Mouse (Mus musculus): ENCODE results near the gene Rdh5. TPM values are rescaled to one million over a fixed set of nuclear protein-coding genes. Genes with fewer than 3 reads are reported as not detected.

The Rdh5 gene
- 17.8 TPM for polyA plus RNA-seq (2017; shearing (Covaris generic))

DNA sequence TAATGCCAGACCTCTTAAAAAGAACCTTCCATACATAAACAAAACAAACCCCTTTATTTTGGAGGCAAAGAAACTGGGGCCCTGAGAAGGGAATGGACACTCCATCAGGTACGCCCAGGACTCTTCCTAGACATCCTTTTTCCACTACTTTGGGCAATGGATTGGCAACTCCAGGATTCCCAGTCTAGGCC lies at the start of gene Rdh5:
Gene Rdh5, minus strand, starts transcription at position 67 of the 191 bp plus-strand sequence.

DNA sequence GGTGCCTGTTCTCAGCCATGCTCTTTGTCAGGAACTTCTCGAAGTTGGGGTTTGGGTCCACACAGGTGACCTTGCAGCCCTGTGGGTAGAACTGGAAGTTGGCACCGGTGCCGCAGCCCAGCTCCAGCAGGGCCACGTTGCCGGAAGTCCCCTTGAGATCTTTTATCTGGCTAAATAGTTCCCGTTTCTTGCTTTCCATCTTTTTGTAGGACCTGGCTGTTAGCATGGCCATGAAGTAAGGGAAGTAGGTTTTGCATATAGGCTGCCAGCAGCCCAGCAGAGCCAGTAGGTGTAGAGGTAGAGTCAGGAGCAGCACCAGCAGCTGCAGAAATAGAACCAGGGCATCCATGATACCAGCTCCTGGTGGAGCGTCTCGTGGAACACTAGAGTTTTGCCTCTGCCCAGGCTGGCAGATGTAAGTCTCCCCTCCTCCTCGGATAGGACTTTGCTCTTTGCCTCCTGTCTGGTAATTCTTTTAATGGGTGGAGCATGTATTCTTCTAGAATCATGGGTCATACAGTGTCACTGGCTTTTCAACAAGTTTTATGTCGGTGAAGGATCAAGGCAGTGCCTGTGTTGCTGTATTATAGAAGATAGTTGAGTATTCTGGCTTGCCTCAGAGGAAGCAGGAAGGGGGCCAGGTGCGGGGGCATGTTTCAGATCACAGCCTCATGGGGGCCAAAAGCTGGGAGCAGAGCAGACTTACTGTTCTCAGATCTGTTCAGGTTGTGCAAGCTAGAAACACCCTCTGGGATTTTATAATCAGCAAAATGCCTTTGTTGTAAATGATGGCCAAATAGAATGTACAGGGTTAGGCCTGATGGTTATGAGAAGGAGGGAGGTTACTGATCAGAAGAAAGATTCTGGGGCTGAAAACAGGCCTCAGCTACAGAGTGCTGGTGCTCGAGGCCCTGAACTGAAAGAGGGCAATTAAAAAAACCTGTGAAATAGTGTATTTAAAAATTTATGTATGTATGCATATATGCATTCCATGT lies 38.2 kb upstream of the Rdh5 start, which contains the start of gene Mettl7b:
Gene Mettl7b, minus strand, starts transcription at position 399 of the 995 bp plus-strand sequence.

DNA sequence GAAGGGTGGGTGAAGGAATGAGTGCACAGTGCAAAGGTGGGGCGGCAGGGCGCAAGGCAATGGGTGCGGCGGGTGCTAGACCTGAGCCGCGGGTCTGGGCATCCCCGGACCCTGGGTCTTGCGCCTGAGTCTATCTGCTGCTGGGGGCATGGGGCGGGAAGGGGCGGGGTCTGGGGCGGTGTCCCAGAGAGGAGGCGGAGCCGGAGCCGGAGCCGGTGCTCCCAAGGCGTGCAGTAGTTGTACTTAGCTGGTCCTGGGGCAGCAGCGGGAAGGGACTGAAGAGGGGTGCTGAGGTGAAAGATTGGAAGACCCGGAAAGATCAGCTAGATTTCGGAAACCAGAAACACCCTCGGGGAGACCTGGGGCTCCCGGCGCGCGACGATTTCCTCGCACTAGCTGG lies 10.9 kb upstream of the Rdh5 start, which contains the start of gene Itga7:
Gene Itga7, plus strand, starts transcription at position 245 of the 400 bp plus-strand sequence.

DNA sequence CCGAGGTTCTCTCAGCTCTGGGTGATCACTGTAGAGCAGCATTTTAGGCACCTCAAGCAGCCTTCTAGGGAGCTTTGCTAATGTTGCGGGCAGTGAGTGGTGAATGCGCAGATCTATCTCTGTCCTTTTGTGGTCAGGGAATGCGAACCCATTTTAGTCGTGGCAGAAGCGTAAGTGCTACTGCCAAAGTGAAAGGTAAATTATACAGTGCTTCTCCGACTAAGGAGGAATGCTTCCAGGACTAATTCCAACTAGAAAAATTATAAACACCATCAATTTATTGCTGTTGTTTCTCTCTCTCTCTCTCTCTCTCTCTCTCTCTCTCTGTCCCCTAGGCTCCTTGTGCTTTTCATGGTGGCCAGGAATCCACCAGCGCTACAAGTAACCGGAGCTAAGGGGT lies 1.2 kb upstream of the Rdh5 start, which contains the start of gene Bloc1s1:
Gene Bloc1s1, minus strand, starts transcription at position 101 of the 400 bp plus-strand sequence.

DNA sequence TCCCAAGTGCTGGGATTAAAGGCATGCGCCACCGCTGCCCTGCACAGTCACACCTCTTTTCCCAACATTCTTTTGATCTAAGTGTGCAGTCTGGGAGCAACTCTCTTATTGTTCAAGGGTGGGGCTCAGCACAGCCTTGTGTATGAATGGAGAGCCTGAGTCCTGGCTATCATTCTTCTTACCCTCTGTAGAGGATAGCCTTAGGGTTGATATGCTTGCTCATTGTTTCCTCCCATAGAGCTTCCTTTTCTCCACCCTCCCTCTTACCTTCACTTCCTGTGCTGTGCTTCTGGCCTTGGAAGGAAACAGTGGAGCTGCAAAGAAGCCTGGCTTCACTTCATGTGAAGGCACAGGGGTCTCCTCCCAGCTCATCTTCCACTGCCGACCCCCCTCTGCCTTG lies 22.0 kb downstream of the Rdh5 start, which contains the start of gene Cd63:
Gene Cd63, plus strand, starts transcription at position 292 of the 400 bp plus-strand sequence.

DNA sequence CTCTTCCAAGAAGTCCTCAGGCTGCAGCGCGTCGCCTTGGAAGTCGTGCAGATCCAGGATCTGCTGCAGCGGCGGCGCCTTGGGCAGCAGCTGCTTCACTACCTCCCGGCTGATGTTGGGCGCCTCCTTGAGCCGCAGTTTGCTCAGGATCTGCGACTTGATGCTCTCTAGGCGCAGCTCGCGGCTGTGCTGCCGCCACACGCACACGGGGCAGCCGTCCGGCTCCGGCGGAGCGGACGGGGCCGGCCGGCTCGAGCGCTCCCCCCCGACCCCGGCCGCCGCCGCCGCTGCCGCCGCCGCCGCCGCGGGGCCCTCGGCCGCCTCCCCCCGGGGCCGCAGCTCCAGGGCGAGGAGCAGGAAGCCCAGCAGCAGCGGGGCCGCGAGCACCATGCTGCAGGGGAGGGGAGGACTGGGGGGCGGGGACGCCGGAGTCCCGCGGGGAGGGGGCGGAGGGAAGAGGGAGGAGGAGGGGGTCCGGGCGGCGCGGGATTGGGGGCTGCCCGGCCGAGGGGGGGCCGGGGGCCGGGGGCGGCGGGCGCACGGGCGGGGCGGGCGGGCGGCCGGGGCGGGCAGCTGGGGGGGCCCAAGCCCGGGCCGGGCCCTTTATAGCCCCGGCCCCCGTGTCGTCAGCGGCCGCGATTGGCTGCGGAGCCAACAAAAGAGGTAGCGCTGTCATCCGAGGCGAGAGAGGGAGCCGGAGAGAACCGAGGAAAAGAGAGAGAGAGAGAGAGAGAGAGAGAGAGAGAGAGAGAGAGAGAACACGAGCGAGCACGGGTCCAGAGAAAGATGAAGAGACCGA lies 31.2 kb downstream of the Rdh5 start, which contains the start of gene Gdf11:
Gene Gdf11, minus strand, starts transcription at position 423 of the 799 bp plus-strand sequence.

Other genes starting within 250 kb of the Rdh5 start
- gene Suox, start 248.8 kb downstream of the Rdh5 start, polyA plus RNA-seq (2017; shearing (Covaris generic)), result 50.8 TPM
- 55.3 TPM for gene Rab5b, start 226.6 kb downstream of the Rdh5 start, polyA plus RNA-seq (2017; shearing (Covaris generic))
- 7.0 TPM for gene Pmel, start 218.7 kb downstream of the Rdh5 start, polyA plus RNA-seq (2017; shearing (Covaris generic))
- gene Cdk2, start 217.9 kb downstream of the Rdh5 start, polyA plus RNA-seq (2017; shearing (Covaris generic)), result 42.1 TPM
- gene Dgka, start 178.0 kb downstream of the Rdh5 start, polyA plus RNA-seq (2017; shearing (Covaris generic)), result 777 TPM
- 41.7 TPM for gene Pym1, start 175.0 kb downstream of the Rdh5 start, polyA plus RNA-seq (2017; shearing (Covaris generic))
- gene Mmp19, start 132.0 kb downstream of the Rdh5 start, polyA plus RNA-seq (2017; shearing (Covaris generic)), result 0.12 TPM
- gene Dnajc14, start 118.8 kb downstream of the Rdh5 start, polyA plus RNA-seq (2017; shearing (Covaris generic)), result 132 TPM
- gene Tmem198b, start 118.5 kb downstream of the Rdh5 start, polyA plus RNA-seq (2017; shearing (Covaris generic)), result 6.7 TPM
- gene Sarnp, start 105.6 kb downstream of the Rdh5 start, polyA plus RNA-seq (2017; shearing (Covaris generic)), result 152 TPM
- gene Ormdl2, start 101.2 kb downstream of the Rdh5 start, polyA plus RNA-seq (2017; shearing (Covaris generic)), result 77.1 TPM
- gene Gdf11, start 31.2 kb downstream of the Rdh5 start, polyA plus RNA-seq (2017; shearing (Covaris generic)), result 1.4 TPM
- gene Cd63, start 21.9 kb downstream of the Rdh5 start, polyA plus RNA-seq (2017; shearing (Covaris generic)), result 0.51 TPM
- gene Bloc1s1, start 1.1 kb upstream of the Rdh5 start, polyA plus RNA-seq (2017; shearing (Covaris generic)), result 198 TPM
- gene Itga7, start 10.9 kb upstream of the Rdh5 start, polyA plus RNA-seq (2017; shearing (Covaris generic)), result 8.2 TPM
- not detected for gene Mettl7b, start 38.1 kb upstream of the Rdh5 start, polyA plus RNA-seq (2017; shearing (Covaris generic))
- gene Olfr9, start 66.5 kb upstream of the Rdh5 start, polyA plus RNA-seq (2017; shearing (Covaris generic)), result not detected
- not detected for gene Olfr763, start 87.9 kb upstream of the Rdh5 start, polyA plus RNA-seq (2017; shearing (Covaris generic))
- not detected for gene Olfr764-ps1, start 117.0 kb upstream of the Rdh5 start, polyA plus RNA-seq (2017; shearing (Covaris generic))
- gene Olfr765, start 127.1 kb upstream of the Rdh5 start, polyA plus RNA-seq (2017; shearing (Covaris generic)), result not detected
- not detected for gene Olfr766-ps1, start 146.1 kb upstream of the Rdh5 start, polyA plus RNA-seq (2017; shearing (Covaris generic))
- not detected for gene Olfr767, start 160.0 kb upstream of the Rdh5 start, polyA plus RNA-seq (2017; shearing (Covaris generic))
- gene Olfr768, start 176.5 kb upstream of the Rdh5 start, polyA plus RNA-seq (2017; shearing (Covaris generic)), result not detected
- gene Olfr769, start 195.0 kb upstream of the Rdh5 start, polyA plus RNA-seq (2017; shearing (Covaris generic)), result not detected
- gene Olfr770, start 216.1 kb upstream of the Rdh5 start, polyA plus RNA-seq (2017; shearing (Covaris generic)), result not detected
- gene Olfr771, start 241.9 kb upstream of the Rdh5 start, polyA plus RNA-seq (2017; shearing (Covaris generic)), result not detected